Mouse (Mus musculus) frontal cortex, postnatal 36 days (tissue): ENCODE data around the gene Ccn2.

Experiments used
- DNase-seq, 2 experiments: peaks; one replicate each; pipeline ENCODE4 v3.0.0; 2022; ENCODE audit warnings: low spot score in 2 of 2

The Ccn2 gene

DNA sequence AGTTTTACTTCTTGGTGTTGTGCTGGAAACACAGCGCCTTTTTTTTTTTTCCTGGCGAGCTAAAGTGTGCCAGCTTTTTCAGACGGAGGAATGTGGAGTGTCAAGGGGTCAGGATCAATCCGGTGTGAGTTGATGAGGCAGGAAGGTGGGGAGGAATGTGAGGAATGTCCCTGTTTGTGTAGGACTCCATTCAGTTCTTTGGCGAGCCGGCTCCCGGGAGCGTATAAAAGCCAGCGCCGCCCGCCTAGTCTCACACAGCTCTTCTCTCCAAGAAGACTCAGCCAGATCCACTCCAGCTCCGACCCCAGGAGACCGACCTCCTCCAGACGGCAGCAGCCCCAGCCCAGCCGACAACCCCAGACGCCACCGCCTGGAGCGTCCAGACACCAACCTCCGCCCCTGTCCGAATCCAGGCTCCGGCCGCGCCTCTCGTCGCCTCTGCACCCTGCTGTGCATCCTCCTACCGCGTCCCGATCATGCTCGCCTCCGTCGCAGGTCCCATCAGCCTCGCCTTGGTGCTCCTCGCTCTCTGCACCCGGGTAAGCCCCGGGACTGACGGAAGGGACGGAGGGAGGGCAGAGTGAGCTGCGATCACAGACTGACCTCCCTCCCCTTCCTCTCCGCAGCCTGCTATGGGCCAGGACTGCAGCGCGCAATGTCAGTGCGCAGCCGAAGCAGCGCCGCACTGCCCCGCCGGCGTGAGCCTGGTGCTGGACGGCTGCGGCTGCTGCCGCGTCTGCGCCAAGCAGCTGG, at the start of gene Ccn2:
Gene Ccn2, plus strand, starts transcription at position 193 of the 753 bp plus-strand sequence.
- DNase-seq: peak; percentile 51 to 56

- no peak for DNase-seq
These were observed 42.4 kb upstream of the Ccn2 start for GRCm38 (mm10) chr10:24552870-24553269.

- DNase-seq: no peak
These were observed 41.2 kb upstream of the Ccn2 start for GRCm38 (mm10) chr10:24554091-24554490.

DNA sequence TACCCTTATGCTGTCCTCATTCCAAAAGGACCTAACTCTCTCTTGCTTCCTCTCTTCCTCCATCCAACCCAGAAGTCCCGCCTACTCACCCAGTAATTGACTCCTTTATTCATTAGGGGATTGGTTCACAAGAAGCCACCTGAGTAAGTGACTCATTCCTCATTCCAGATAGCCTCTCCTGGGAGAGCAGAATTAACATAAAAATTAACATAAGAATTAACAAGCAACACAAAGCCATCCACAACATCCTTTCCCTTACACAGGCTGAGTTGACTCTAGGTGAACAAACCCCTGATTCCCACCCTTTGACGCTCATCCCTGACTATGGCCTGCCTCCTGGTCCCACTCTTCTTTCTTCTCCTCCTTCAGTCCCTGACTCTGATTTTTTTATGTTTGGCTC, 36.9 kb upstream of the Ccn2 start:
- no peak for DNase-seq

DNA sequence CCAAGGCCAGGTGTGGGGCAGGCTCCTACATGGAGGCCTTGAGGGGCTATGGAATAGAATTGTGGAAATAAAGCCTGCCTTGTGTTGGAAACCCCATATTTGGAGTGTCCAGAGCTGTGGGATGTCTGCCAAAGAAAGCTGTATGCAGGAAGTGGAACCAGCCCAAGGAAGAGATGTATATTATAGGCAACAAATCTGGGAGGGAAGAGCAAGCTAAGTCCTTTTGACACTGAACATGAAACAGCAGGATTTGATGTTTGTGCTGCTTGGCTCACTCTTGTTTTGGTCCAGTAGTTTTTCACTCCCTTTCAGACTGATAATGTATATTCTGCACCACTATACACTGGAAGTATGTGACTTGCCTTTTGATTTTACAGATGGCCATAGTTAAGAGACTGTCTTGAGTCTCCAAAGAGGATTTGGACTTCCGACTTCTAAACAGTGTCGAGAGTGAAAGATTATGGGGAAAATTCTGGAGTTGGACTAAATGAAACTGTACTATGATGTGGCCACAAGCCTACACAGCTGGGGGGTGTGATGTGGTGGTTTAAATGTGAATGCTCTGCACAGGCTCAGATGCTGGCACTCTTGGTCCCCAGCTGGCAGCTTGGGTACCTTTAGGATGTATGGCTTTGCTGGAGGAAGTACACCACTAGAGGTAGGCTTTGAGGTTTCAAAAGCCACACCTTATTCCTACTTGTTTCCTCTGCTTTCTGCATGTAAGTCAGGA, 25.4 kb upstream of the Ccn2 start:
- no peak for DNase-seq

- DNase-seq: no peak
These were observed 22.9 kb upstream of the Ccn2 start for GRCm38 (mm10) chr10:24572044-24572960.

GRCm38 (mm10) chr10:24573484-24573883, 21.8 kb upstream of the Ccn2 start:
- no peak for DNase-seq

- DNase-seq: no peak
These were observed 14.2 kb upstream of the Ccn2 start for GRCm38 (mm10) chr10:24581076-24581475.

- DNase-seq: no peak
These were observed 6.4 kb upstream of the Ccn2 start for GRCm38 (mm10) chr10:24588824-24589223.

DNA sequence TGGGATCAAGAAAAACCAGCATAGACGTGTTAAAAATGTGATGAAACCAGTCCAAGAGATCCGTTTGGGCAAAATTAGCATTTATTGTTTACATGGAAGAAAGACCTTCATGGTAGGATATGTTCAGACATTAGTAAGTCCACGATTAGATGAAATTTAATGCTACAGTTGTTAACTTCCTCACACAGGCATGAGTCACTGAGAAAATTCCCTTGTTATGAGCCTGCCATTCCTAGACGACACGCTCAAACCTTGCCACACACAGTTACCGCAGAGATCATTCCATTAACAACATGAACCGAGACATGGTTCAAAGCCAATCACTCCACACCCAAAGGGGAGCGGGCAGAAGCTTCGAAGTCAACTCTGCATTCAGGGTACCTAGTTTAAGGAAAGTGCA, 6.0 kb upstream of the Ccn2 start:
- DNase-seq: no peak

GRCm38 (mm10) chr10:24590546-24590945, 4.7 kb upstream of the Ccn2 start:
- DNase-seq: no peak

- peak; percentile 76 to 89 for DNase-seq
These were observed 4.1 kb upstream of the Ccn2 start for GRCm38 (mm10) chr10:24591136-24591535.

DNA sequence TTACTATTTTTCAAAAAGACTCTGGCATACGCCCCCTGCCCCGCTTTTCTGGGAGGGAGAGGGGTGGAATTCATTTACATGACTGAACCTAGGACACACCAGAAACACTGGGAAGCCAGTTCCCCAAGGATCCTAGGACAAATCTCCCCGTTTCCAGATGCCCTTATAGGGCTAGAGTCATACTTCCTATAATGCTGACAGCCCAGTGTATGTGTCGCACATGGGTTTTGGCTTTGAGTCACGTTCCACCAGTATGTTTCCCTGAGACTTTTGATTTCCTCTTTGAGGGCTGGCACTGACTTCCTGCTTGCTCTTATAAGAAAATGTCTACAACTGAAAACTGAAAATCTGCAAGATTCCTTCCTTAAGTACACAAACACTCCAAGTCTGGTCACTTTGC, 3.5 kb upstream of the Ccn2 start:
- DNase-seq: no peak

GRCm38 (mm10) chr10:24592318-24592717, 2.9 kb upstream of the Ccn2 start:
- no peak for DNase-seq

- DNase-seq: no peak
These were observed 2.3 kb upstream of the Ccn2 start for GRCm38 (mm10) chr10:24592969-24593368.

GRCm38 (mm10) chr10:24593556-24593955, 1.7 kb upstream of the Ccn2 start:
- no peak for DNase-seq

- no peak for DNase-seq
These were observed 994 bp downstream of the Ccn2 start for GRCm38 (mm10) chr10:24596003-24596868.

GRCm38 (mm10) chr10:24596869-24597339, 1.7 kb downstream of the Ccn2 start:
- no peak for DNase-seq

- DNase-seq: no peak
These were observed 2.5 kb downstream of the Ccn2 start for GRCm38 (mm10) chr10:24597789-24598188.

DNA sequence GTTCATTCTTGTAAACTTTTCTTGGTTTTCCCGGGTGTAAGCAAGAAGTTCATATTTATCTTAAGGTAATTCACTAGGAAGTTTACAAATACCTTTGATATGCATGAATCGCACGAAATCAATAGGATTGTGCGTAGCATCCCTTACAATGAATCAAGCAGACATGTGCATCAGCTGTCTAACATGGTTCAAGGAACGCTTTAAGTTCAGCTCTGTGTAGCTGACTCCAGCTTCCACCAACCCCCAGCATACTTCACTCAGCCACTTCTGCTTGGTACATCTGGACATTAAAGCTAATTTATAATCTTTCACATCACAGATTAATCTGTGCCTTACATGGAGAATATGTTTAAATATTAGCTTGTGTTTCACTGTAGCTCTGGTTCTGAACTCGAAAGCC, 3.5 kb downstream of the Ccn2 start:
- DNase-seq: no peak

- DNase-seq: no peak
These were observed 4.6 kb downstream of the Ccn2 start for GRCm38 (mm10) chr10:24599802-24600201.
